Mouse (Mus musculus): Measurements from ENCODE around the gene Hbp1.
A peak's percentile ranks its signal among the peaks of the same experiment; 100 is the strongest.

The Hbp1 gene

DNA sequence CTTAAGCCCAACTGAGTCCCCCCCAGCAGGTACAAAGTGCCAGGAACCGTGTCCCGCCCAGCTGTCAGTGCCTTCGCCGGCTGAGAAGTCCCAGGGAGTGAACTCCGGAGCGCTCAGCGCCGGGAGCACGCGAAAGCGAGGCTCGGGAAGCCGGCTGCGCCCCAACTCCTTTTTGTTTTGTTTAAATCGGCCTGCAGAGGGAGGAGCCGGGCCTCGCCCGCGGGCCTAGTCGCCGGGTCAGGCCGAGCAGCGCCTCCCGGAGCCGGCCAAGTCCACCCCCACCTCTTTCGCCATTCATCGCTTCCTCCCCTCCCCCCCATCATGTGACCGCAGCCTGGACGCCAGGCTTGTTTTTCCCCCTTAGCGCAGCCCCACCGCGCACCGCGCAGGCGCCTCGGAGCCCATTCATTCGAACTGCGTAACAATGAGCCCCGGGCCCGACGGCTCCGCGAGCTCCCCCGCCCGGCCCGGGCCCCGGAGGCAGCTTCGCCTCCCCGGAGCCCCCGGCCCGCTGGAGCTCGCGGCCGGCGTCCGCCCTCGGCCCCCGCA is 1.1 kb downstream of the Hbp1 start:
- DNase-seq: peak; percentile 73 to 80

DNA sequence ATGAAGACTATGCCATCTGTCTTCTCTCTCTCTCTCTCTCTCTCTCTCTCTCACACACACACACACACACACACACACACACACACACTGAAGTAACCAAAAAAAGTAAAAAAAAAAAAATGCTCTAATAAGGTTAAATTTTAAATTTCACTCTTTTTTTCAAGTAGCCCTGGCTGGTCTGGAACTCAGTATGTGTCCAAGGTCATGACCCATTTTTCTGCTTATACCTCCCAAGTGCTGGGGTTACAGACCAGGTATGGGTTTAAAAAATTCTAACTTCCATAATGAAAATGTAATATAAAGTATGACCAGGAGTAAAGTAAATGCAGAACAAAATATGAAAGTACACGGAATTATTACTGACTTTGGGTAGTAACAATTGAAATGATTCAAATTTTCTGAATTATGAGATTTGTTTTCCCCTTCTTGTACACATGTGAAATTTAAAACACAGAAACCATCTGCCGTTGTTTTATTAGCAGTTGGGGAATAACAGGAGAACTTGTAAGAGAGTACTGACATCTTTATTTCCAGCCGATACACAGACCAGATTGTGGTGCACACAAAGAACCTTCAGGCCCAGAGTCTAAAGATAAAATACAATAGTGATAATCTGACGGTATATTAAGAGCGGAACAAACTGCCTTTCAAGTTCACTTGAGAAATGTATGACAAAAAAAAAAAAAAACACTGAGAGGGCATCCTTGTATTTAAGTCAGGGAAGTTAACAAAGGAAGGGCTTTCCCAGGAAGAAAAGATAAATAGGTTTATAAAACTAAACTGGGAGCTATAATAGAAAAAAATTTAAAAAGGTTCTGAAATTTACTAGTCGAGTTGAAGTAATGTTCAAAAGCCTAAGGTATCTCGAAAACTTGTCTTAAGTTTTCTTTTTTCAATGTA is 2.0 kb downstream of the Hbp1 start:
- DNase-seq: no peak

DNA sequence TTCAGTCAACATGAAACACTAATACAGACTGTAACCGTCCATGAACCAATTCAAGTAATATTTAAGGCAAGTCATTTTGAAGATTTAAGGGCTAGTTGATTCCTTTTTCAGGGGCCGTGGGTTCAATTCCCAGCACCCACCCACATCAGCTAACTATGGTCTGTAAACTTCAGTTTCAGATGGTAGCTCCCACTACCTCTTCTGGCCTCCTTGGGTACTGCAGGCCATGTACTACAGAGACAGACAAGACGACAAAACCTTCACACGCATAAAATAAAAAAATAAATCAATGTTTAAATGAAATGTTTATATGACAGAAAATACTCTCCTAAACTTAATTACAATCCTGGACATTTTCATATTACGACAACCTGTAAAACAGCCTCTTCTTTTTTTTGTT is 2.9 kb downstream of the Hbp1 start:
- peak; percentile 29 to 39 for DNase-seq

DNA sequence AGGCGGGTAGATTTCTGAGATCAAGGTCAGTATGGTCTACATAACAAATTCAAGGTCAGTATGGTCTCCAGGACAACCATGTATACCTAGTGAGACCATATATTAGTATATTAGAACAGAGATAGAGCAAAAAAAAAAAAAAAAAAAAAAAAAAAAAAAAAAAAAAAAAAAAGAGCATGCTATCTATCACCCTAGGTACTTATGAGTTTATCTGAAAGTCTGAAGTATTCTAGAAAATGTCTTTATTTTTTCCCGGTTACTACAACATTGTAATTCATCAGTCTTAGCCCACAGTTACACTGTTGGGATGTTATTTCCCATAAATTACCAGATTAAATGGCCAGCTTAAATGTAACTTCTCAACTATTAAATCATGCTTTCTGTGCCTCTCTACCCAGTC is 5.9 kb downstream of the Hbp1 start:
- DNase-seq: no peak

DNA sequence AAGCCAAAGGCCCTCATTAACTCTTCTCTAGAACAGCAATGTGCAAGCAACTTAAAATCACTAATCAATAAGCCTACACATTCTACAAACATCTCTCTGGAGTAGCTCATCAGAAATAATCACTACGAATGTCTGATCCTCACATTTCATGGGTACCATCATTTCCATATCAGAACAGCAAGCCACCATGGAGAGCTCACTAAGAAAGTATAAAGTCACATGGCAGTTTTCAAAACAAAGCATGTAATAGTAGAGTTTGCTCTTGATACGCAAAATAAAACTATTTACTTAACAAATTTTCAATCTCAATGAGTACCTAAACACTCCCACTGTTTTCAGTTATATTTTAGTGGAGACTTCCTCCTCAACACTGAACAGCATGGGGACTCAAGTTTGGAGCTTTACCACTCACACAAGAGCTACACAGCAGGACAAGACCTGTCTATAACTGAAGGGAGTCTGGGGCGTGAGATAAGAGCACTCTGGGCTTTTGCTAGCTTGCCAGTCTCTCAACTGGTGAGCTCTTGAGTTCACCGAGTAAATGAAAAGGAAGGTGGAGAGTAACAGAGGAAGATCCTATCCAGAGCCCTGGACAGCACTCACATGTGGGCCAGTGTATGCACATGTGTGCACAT is 7.2 kb downstream of the Hbp1 start:
- DNase-seq: no peak

DNA sequence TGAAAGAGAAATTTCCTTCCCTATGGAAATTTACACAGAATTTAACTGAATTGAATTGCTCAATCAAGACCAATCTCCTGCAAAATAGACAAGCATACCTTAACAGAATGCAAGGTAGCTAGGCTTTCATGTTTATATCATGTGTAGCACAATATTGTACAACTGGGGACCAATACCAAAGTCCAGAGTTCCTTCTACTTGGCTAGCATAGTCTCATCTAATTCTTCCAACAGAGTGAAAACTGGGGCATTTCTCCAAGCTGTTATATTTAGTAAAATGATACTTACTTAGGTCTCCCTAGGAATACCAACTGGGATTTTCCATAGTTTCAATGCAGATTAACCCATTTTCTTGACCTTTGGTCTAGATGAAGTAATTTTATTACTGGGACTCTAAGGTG is 11.3 kb downstream of the Hbp1 start:
- no peak for DNase-seq

DNA sequence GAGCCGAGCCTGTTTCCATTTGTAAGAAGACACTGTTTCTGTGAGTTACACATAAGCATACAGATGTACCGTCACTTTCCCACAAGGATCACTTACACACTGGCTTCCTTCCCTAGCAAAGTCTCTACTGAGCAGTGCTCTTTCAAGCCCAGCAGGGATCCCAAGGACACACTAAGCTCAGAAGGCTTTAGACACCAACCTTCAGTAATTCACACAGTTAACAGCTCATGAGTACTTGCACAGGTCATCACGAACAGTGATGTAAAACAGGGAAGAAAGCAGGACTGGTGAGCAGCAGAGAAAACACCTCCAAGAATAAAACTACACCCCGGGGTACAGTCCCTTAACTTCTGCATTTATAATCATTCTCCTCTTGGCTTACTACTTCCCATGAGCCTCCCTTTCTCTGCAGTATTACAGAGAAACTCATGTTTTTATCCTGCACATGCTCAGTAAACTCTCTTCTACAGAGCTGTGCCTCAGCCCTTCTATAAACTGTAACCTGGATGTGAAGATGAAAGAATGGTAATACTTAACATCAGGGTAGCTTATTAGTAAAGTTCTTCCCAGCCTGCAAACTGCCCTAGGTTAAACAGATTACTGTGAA is 11.8 kb downstream of the Hbp1 start:
- DNase-seq: no peak

DNA sequence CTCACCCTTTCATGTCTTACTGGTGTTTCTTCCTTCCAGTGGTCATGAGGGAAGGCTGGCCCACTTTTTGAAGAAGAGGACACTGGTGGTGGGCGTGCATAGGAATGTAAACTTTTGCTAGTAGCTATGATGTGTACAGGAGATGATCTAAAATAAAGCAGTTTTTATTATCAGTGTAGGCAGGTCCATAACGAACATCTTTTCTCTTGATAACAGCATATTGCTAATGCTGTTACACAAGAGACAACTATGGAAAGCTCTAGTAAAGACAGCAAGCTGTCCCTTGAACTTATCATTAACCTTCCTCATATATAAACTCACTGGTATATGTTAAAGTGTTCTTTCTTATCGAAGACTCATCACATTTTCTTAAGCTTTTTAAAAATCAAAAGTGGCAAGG is 12.7 kb downstream of the Hbp1 start:
- no peak for DNase-seq

DNA sequence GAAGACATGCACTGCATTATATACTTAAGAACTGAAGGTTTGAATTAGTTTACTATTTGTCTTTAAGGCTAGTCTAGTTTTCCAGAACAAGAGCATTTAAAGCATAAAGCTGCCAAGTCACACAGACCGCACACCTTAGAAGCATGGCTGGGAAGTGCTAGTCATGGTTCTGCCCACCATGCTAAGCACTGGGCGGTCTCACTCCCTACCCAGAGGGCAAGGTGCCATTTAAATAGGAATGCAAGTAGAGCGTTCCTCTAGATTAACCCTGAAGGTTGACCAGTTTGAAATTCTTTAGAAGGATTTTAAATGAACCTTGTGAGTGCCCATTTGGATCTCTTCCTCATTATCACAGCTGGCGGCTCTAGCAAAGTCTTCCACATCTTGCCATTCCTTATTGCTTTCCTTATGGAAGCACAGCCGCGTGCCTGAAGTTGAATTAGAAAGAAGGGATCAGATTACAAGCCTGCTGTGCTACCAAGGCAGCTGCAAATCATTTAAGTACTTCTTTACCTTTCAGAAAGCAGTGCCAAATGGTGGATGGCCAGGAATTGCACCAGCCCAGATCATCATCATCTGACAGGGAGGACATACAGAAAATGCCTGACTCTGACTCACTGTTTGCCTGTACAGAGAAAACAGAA is 13.6 kb downstream of the Hbp1 start:
- DNase-seq: no peak

DNA sequence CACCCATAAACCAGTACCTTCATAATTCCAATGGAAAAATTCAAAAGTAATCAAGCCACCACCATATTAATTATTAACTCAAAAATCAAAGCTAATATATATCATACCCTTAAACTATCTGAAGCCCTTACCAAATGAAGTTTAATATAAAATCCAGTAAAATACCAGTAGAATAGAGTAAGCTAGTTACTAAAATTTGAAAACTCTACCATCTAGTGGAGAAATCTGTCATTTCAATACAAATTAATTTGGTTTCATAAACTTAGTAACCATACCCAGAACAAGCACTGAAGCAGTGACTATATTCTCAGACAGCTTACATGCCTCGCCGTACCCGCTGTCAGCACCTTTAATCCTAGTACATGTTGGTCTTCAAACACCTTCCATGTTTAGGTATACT is 18.5 kb downstream of the Hbp1 start:
- no peak for DNase-seq

DNA sequence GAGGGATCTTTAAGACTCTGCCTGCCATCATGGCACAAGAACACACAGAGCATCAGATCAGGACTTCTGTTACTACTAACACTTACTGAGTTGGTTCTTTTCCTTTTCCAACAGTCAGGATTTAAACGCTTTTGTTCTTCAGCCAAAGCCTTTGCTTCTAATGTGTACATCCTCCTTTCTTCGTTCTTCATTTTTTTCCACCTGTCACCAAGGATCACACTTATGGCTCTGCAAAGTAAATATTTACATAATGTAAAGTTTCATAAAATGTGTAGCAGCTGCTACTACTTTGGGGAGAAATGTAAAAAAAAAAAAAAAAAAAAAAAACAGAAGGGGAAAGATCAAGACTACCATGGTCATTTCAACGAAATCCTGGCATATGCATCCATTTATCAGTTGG is 21.8 kb downstream of the Hbp1 start:
- DNase-seq: no peak

DNA sequence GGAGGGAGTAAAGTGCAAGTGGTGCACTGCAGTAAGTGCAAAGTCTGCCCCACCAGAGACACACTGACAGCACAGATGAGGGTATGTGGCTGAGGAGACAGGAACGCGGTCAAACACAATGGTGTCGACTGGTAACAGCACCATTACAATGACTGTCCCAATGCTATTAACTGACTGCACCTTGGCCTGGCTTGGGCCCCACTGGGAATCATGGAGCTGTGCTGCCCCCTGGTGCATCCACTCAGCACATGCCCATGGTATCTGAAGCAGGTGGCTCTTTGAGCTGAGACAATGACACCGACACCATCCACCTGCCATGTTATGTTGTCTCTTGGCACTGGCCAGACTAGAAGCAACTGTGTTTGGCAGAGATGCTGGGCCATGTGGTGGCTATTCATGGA is 23.7 kb downstream of the Hbp1 start:
- DNase-seq: peak; percentile 48

DNA sequence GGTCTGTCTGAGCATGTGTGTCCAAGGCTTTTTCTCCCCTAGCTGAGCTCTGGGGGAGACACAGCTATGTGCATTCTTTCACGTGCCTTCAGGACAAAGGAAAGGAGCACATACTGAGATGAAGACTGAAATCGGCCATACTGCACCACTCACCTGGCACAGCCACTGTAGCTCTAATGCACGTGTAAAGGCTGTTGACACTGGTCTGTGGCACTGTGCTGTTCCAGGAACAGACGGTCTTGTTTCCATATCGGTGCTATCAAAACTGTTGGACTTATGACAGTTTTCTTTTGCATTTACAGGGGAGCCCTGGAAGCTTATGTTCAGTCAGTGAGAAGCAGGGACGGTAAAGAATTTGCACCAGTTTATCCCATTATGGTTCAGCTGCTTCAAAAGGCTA is 25.0 kb downstream of the Hbp1 start:
- no peak for DNase-seq

DNA sequence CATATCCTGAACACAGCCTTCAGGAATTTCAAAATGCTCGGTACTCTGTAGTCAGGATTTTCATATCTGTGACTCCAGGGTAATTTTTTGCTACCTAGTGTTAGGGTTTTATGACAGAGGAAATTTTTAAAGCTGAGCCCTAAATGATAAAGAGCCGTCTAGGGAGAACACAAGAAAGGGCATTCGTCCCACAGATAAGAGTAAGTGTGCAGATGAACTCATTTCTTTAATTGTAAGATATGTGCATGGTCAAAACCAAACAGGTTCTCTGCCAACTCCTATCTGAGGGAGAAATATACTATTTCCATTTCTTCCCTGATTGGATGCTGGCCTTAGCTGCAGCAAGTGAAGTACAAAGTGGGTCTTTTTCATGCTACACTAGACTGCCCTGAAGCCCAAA is 26.2 kb downstream of the Hbp1 start:
- DNase-seq: no peak

DNA sequence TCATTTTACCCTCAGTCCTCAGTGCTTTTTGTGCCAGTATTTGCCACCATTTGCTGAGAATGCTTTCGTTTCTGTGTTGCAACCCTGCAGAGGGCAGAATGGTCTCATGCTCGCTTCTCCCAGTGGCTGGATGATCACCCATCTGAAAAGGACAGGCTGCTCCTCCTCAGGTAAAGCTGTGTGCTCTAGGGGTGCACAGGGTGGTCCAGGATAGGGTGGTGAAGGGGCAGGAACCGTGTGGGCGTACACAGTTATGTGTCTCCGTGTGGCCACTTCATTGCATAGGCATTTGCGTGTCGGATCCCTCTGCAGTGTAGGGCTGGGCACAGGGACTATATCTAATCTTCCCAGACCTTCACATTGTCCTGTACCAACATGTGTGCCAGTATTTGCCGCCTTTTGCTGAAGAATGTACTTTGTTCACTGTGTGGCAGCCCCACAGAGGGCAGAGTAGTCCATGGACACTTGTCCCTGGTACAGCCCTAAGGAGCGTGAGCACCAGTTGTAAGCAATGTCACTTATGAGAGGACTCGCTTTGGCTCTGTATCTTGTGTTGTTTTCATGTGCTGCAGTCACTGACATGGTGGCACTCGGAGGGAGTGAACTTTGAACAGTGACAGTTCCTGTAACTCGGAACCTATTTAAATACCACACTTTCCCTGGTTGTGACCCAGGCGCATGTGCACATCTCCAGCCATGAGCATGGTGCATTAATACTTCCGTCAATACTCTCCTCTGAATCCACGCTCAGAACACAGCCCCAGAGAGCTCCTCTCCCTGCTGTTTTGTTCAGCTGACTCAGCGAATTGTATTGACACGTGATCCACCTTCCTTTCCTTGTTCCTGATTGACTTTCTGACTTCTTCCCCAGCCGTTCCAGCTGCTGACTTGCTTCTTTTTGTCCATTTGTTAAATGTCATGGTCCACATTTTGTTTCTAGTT is 29.6 kb downstream of the Hbp1 start:
- DNase-seq: no peak

DNA sequence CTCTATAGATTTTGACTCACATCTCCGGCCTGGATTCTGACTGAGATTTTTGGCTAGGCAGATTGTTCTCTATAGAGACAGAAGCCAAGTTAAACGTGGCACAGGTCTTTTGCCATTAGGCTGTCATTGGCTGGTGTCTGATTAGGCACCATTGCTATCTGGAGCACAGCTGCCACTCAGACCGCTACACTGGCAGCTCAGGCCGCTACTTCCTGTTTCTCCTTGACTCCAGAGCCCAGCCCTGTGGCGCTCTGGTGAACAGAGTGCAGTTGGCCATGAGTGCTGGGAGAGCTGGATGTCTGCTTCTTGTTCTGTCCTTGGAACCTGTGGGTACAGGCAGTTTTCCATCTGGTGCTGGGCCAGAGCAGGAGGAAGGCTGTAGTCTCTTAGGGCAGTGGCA is 33.1 kb downstream of the Hbp1 start:
- no peak for DNase-seq

DNA sequence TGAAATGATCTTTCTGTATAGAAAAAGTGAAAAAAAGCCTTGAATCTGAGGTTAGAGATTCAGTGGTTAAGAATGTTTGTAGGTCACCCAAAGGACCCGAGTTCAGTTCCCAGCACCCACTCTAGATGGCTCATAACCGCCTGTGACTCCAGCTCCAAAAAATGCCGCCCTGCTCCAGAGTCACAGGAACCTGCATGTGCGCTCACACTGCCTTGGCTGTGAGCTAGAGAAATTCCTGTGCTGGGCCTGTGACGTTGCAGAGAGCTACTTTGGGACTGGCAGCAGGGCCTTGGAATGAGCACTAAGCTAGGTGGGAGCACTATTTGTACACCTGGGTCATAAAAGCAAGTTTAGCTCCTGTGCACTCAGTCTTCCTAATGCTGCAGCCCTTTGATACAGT is 33.6 kb downstream of the Hbp1 start:
- DNase-seq: no peak

DNA sequence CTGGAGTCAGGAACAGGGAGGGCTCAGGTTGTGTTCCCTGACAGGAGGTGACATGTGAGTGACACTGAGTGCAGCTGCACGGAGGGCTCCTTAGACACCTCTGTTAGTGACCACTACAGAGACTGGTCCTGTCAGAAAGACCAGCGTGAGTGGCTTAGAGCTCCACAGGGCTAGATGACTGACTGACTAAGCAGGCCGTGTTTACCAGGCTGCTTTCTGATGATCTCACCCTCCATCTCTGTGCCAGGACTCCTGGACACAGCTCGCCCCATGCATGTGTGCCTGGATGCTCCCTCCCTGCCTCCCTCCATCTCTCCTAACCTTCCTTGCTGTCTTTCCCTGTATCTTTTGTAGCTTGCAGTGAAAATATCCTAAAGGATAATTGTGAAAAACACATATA is 36.7 kb downstream of the Hbp1 start:
- no peak for DNase-seq

DNA sequence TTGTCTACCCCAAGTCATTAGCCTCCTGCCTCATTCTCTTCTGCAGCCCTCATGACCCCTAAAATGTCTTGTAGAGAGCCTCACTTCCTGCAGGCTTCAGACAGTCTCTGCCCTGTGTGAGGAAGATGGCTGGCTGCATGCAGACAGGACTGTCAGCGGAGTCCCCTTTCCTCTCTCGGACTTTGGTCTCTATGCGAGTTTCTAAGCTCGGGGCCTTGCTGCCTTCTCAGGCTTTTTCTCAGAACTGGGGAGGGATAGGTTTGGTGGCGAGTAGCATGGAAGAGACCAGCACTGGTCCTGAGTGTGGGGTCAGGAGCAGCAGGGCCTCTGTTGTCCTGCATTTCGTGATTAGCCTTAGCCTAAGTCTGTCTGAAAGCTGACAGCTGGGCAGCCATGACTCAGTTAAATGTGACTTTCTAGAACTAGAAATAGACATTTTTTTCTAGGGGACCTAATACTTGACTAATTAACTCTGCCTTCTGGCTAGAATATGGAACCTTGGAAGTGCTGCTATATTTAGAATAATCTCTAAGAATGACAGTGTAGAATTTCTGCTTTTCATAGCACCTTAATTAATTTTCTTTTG is 37.3 kb downstream of the Hbp1 start:
- no peak for DNase-seq

DNA sequence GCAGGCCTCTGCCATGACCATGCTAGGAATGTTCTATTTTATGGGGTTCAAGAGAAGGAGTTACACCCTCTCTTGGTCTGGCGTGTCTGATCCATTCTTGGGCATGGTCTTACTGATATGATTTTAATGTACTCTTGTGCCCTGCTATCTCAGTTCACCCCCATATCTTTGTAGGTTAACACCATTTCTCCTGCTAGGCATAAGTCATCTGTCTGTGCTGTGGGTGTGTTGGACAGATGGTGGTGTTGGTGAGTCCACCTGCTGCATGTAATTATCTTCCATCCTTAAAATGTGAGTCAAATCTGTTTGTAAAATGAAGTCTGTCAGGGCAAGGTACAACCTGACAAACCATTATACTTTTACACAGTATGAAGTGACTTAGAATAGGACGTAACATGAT is 42.9 kb downstream of the Hbp1 start:
- no peak for DNase-seq

DNA sequence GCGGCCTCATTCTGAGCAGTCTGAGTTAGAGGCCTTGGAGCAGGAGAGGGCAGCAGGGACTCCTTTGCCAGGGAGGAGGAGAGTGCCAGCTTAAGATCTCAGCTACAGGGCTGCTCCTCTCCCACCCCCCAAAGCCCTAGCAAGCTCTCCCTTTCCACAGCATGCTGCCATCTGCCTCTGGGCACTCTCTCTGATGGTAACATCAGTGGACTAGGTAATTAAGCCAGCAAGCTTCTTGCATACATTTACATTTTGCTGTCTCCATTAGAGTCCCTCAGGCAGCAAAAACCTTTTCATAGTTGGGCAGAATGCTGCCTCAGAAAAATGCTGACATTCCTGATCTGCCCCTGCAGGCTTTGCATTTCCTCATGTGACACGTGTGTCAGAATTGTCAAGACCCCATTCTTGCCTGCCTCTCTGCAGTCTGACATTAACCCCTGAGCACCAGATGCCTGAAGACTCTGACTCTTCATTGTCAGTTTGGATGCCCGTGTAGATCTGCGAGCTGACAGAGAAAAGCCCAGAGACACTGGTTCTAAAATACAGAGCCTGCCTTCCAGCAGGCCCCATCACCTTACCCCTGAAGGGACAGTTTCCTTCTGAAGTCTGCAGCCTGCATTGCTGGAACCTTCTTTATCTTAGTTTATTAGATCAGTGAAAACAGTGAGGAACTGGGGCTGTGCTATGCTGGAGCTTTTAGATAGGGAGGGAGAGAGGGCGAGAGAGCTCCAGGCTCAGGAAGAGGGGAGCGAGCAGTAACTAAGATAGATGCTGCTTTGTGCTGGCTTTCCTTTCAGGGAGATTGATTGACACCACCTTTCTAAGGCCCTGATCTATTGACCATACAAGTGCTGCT is 44.4 kb downstream of the Hbp1 start:
- no peak for DNase-seq
